In the genomic region with DNA sequence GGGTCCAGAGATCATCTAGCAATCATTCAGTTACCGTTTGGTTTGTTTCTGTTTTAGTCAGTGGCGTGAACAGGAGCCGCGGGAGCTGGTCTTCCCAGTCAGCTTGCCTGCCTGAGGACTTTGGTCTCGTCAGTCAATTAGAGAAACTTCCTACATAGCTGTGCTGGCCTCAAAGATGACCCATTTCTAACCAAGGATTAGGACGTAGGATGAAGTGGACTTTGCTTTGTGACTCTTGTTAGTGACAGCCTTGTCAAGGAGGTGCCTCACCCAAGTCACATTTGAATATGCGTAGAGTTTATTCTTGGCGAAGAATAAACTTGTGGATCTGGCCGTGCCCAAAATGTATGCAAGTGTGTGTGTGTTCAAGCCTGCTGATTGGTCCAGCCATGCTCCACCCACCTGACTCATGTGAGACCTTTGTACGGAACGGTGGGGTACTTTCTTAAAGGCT, we compare ENCODE assay signal across 21 mouse cellular contexts.
DNase-seq lines count a peak whose midpoint lies in the region; ATAC-seq and TF ChIP-seq lines count a peak whose summit lies in the region.
"Had no signal": no experiment of that assay in that cellular context is flagged by ENCODE, and none has a peak within 500 bp of the region (broad histone marks: within the 10 kb centered on the region; RNA-seq: fewer than 3 reads in every experiment).

No protein-coding gene starts in this region.

- no peak for ATAC-seq in kidney, embryonic 16.5 days (ENCODE audit: low FRiP score, low TSS enrichment)
- ATAC-seq in intestine, embryonic 15.5 days = peak; percentile 86
- ATAC-seq: forebrain, embryonic 13.5 days had no signal

- TF ChIP-seq CTCF in small intestine, adult 2 months (IDR thresholded peaks at IDR 0.05; ENCODE audit: extremely low read depth, insufficient read length, insufficient replicate concordance, low read depth, low read length) = no peak

- no peaks in the 10 kb centered on the region for H3K36me3 ChIP-seq in kidney, embryonic 16.5 days (ENCODE audit: insufficient read depth, low read length)
- no peaks in the 10 kb centered on the region for H3K36me3 ChIP-seq in intestine, embryonic 15.5 days
- H3K36me3 ChIP-seq in small intestine, adult 2 months (ENCODE audit: control insufficient read depth, insufficient read depth, low read length) = no peaks in the 10 kb centered on the region
- H3K36me3 ChIP-seq: hindbrain, embryonic 15.5 days; midbrain, embryonic 12.5 days had no signal

- no peak overlapping the region for H3K9ac ChIP-seq in kidney, embryonic 16.5 days (replicated peaks; ENCODE audit: low read length)
- H3K9ac ChIP-seq in intestine, embryonic 15.5 days = no peak overlapping the region
- H3K9ac ChIP-seq: forebrain, embryonic 13.5 days; hindbrain, embryonic 15.5 days; midbrain, embryonic 12.5 days had no signal

- no peaks in the 10 kb centered on the region for H3K4me1 ChIP-seq in kidney, embryonic 16.5 days (ENCODE audit: insufficient read depth, low read length)
- H3K4me1 ChIP-seq in intestine, embryonic 15.5 days (replicated peaks) = 0 out of 2 replicates have a peak, but pooled peaks cover 13% of the 10 kb centered on the region
- H3K4me1 ChIP-seq in small intestine, adult 2 months (ENCODE audit: control insufficient read depth, insufficient read depth, insufficient read length, low read length) = peaks cover 37% of the 10 kb centered on the region
- H3K4me1 ChIP-seq: forebrain, embryonic 13.5 days; hindbrain, embryonic 15.5 days; midbrain, embryonic 12.5 days had no signal

- H3K9me3 ChIP-seq in kidney, embryonic 16.5 days (ENCODE audit: low read length) = no peaks in the 10 kb centered on the region
- no peaks in the 10 kb centered on the region for H3K9me3 ChIP-seq in intestine, embryonic 15.5 days
- H3K9me3 ChIP-seq: forebrain, embryonic 13.5 days; hindbrain, embryonic 15.5 days; midbrain, embryonic 12.5 days had no signal

- no peak overlapping the region for H3K4me2 ChIP-seq in kidney, embryonic 16.5 days (replicated peaks; ENCODE audit: low read depth, low read length)
- H3K4me2 ChIP-seq in intestine, embryonic 15.5 days (replicated peaks) = peak overlapping the region; percentile 46
- H3K4me2 ChIP-seq: forebrain, embryonic 13.5 days; hindbrain, embryonic 15.5 days; midbrain, embryonic 12.5 days had no signal

- H3K4me3 ChIP-seq in kidney, embryonic 16.5 days (ENCODE audit: low read length) = no peak overlapping the region
- 0 out of 2 replicates have a peak overlapping the region, but pooled peaks have one; percentile 11 for H3K4me3 ChIP-seq in intestine, embryonic 15.5 days (replicated peaks)
- H3K4me3 ChIP-seq in small intestine, adult 2 months (ENCODE audit: low read depth, low read length) = no peak overlapping the region; the same call in 1 of the 2 replicates
- H3K4me3 ChIP-seq: forebrain, embryonic 13.5 days; gastrocnemius, adult 2 months; hindbrain, embryonic 15.5 days; midbrain, embryonic 12.5 days; myocyte had no signal

- no peak for TF ChIP-seq POLR2A in small intestine, adult 2 months (IDR thresholded peaks at IDR 0.05; ENCODE audit: low read depth, low read length)

- H3K27ac ChIP-seq in kidney, embryonic 16.5 days (ENCODE audit: low read length) = no peak overlapping the region; the same call in 1 of the 2 replicates
- H3K27ac ChIP-seq in intestine, embryonic 15.5 days = peak overlapping the region; percentile 66; the same call in 1 of the 2 replicates
- H3K27ac ChIP-seq in small intestine, adult 2 months (ENCODE audit: insufficient read depth, low read depth, low read length) = peak overlapping the region; percentile 83
- H3K27ac ChIP-seq: forebrain, embryonic 13.5 days; gastrocnemius, adult 2 months; hindbrain, embryonic 15.5 days; midbrain, embryonic 12.5 days had no signal

- WGBS in kidney, embryonic 16.5 days = 86% methylated on average over 11 of the region's 11 CpGs
- 58% methylated on average over 11 of the region's 11 CpGs for WGBS in intestine, embryonic 15.5 days
- 24% methylated on average over 11 of the region's 11 CpGs for WGBS in small intestine, adult 2 months

- H3K27me3 ChIP-seq in kidney, embryonic 16.5 days (ENCODE audit: insufficient read depth, low read length) = no peaks in the 10 kb centered on the region
- no peaks in the 10 kb centered on the region for H3K27me3 ChIP-seq in intestine, embryonic 15.5 days (replicated peaks)
- no peaks in the 10 kb centered on the region for H3K27me3 ChIP-seq in small intestine, adult 2 months (ENCODE audit: control insufficient read depth, insufficient read depth, low read length)
- H3K27me3 ChIP-seq: forebrain, embryonic 13.5 days; hindbrain, embryonic 15.5 days; midbrain, embryonic 12.5 days had no signal

- peak; percentile 71 for DNase-seq in kidney, adult 11 months
- peak; percentile 57 to 75 for DNase-seq in kidney, postnatal 36 days
- no peak for DNase-seq in thymus, postnatal 10 days (ENCODE audit: low spot score in 2 of 2)
- no peak for DNase-seq in thymus, postnatal 36 days
- DNase-seq in urinary bladder, postnatal 14 days (ENCODE audit: low spot score) = no peak
- DNase-seq: adrenal gland, postnatal 25 days; cerebellum, postnatal 10 days; gastrocnemius, adult 2 months; heart, adult 18-20 months; heart, postnatal 10 days; lung, adult 2 months; right cerebral cortex, adult 18-20 months; spleen, adult 18-20 months; thymus, postnatal 4 days had no signal

Comparison
In these comparisons a context has a peak if more than half of its experiments do, and no peak if none do; other contexts are left out.
1. DNase-seq: peak in kidney, adult 11 months (single experiment) and kidney, postnatal 36 days (2 of 2); none in thymus, postnatal 10 days (0 of 2), thymus, postnatal 36 days (0 of 2) and urinary bladder, postnatal 14 days (single experiment).